Mouse (Mus musculus) forebrain, embryonic 13.5 days (tissue): ENCODE measurements around the gene Prpf6. TPM values are rescaled to one million over a fixed set of nuclear protein-coding genes. Genes with fewer than 3 reads are reported as not detected.
A peak's percentile ranks its signal among the peaks of the same experiment; 100 is the strongest.

Source experiments
- ATAC-seq: fragments of 200-750 bp; cut with Nextera tagmentation; 2 replicates; pipeline ENCODE4 v1.8.0; 2017
- H3K27ac ChIP-seq: fragments of 300-500 bp; sonication (generic); 2 replicates; pipeline ENCODE4 v1.5.1; 2015; ENCODE audit warnings: inconsistent platforms, mild to moderate bottlenecking, moderate library complexity
- H3K27me3 ChIP-seq: fragments of 300-500 bp; sonication (generic); 2 replicates; pipeline ENCODE4 v1.6.1; 2015; ENCODE audit warnings: mild to moderate bottlenecking, inconsistent platforms
- H3K36me3 ChIP-seq: fragments of 300-500 bp; sonication (generic); 2 replicates; pipeline ENCODE4 v1.6.1; 2015; ENCODE audit warnings: mild to moderate bottlenecking, inconsistent platforms; ENCODE audit not compliant: poor library complexity, severe bottlenecking
- H3K4me1 ChIP-seq: fragments of 300-500 bp; sonication (generic); 2 replicates; pipeline ENCODE4 v1.6.1; 2015; ENCODE audit warnings: inconsistent platforms
- H3K4me2 ChIP-seq: fragments of 300-500 bp; sonication (generic); 2 replicates; pipeline ENCODE4 v1.6.1; 2015; ENCODE audit warnings: inconsistent platforms, mild to moderate bottlenecking, moderate library complexity
- H3K4me3 ChIP-seq: fragments of 300-500 bp; sonication (generic); 2 replicates; pipeline ENCODE4 v1.5.1; 2015; ENCODE audit warnings: mild to moderate bottlenecking, inconsistent platforms
- H3K9ac ChIP-seq: fragments of 300-500 bp; sonication (generic); 2 replicates; pipeline ENCODE4 v1.6.1; 2015; ENCODE audit warnings: mild to moderate bottlenecking, inconsistent platforms
- H3K9me3 ChIP-seq: fragments of 300-500 bp; sonication (generic); replicated peaks from 2 replicates; pipeline ENCODE4 v1.6.1; 2016; ENCODE audit warnings: inconsistent platforms
- WGBS: fragments of 180-500 bp; shearing (Covaris S2); methylation state at CpG from one replicate; pipeline ENCODE4 v1.1.7; 2015; 5-methylcytosine and 5-hydroxymethylcytosine counted together
- polyA plus RNA-seq: library from polyadenylated mRNA; unstranded; fragments of >200 nt; fragmentation: Nextera tagmentation; extraction: Ambion mirVana; gene quantifications from 2 replicates; pipeline ENCODE4 v1.2.1, GENCODE M21; 2015

Prpf6 gene
- polyA plus RNA-seq, 1 experiment from 2014 or later, result 67.9 TPM

- H3K27ac ChIP-seq, result no peak overlapping the region
- no peak overlapping the region for H3K4me3 ChIP-seq
- H3K9ac ChIP-seq, result no peak overlapping the region
- peaks cover 53% of the 10 kb centered on the region for H3K36me3 ChIP-seq
- ATAC-seq, result no peak
- H3K4me2 ChIP-seq, result peak overlapping the region; percentile 92; the same call in 1 of the 2 replicates
- H3K27me3 ChIP-seq, result no peaks in the 10 kb centered on the region
- H3K4me1 ChIP-seq, result peaks cover 21% of the 10 kb centered on the region
- WGBS, result 97% methylated on average over 5 of the region's 5 CpGs
- no peaks in the 10 kb centered on the region for H3K9me3 ChIP-seq
These were observed 1.2 kb upstream of the Prpf6 start for GRCm38 (mm10) chr2:181590471-181590870.

GRCm38 (mm10) chr2:181592231-181593041 is 768 bp downstream of the Prpf6 start, which contains the start of gene Zfp512b:
Gene Zfp512b (minus strand): TSS chr2:181592803.
- ATAC-seq, result peak; percentile 90
- Histone ChIP-seq H3K9ac (peak within 1 kb of the TSS; percentile 92), H3K27ac (peak within 1 kb of the TSS; percentile 85), H3K4me1 (peaks cover 26% of the 10 kb centered on the region), H3K36me3 (peaks cover 46% of the 10 kb centered on the region), H3K9me3 (no peaks in the 10 kb centered on the region), H3K27me3 (no peaks in the 10 kb centered on the region), H3K4me3 (peak within 1 kb of the TSS; percentile 96), H3K4me2 (peak within 1 kb of the TSS; percentile 92)
- under 1% methylated on average over 90 of the region's 97 CpGs for WGBS

GRCm38 (mm10) chr2:181593042-181593421 is 1.4 kb downstream of the Prpf6 start:
- H3K27ac ChIP-seq, result peak overlapping the region; percentile 85
- H3K4me1 ChIP-seq, result peaks cover 32% of the 10 kb centered on the region
- H3K9ac ChIP-seq, result peak overlapping the region; percentile 92
- H3K27me3 ChIP-seq, result no peaks in the 10 kb centered on the region
- peak overlapping the region; percentile 92 for H3K4me2 ChIP-seq
- H3K4me3 ChIP-seq, result peak overlapping the region; percentile 96
- H3K9me3 ChIP-seq, result no peaks in the 10 kb centered on the region
- 6% methylated on average over 6 of the region's 6 CpGs for WGBS
- peaks cover 40% of the 10 kb centered on the region for H3K36me3 ChIP-seq
- peak; percentile 23 for ATAC-seq

GRCm38 (mm10) chr2:181593937-181594336 is 2.3 kb downstream of the Prpf6 start:
- ATAC-seq, result no peak
- Histone ChIP-seq H3K27me3 (no peaks in the 10 kb centered on the region), H3K9ac (no peak overlapping the region), H3K4me2 (no peak overlapping the region), H3K4me3 (no peak overlapping the region), H3K4me1 (peaks cover 37% of the 10 kb centered on the region), H3K9me3 (no peaks in the 10 kb centered on the region), H3K27ac (no peak overlapping the region), H3K36me3 (peaks cover 31% of the 10 kb centered on the region)

- Histone ChIP-seq H3K27ac (no peak overlapping the region), H3K9ac (no peak overlapping the region), H3K36me3 (peaks cover 20% of the 10 kb centered on the region), H3K27me3 (no peaks in the 10 kb centered on the region), H3K4me1 (peaks cover 38% of the 10 kb centered on the region), H3K4me3 (no peak overlapping the region), H3K9me3 (no peaks in the 10 kb centered on the region), H3K4me2 (no peak overlapping the region)
- WGBS, result 74% methylated on average over 4 of the region's 4 CpGs
- ATAC-seq, result no peak
These were observed 3.5 kb downstream of the Prpf6 start for GRCm38 (mm10) chr2:181594946-181595696.

- Histone ChIP-seq H3K4me3 (no peak overlapping the region), H3K36me3 (peaks cover 16% of the 10 kb centered on the region), H3K27ac (no peak overlapping the region), H3K9me3 (no peaks in the 10 kb centered on the region), H3K4me2 (no peak overlapping the region), H3K4me1 (peaks cover 36% of the 10 kb centered on the region), H3K9ac (no peak overlapping the region), H3K27me3 (no peaks in the 10 kb centered on the region)
- no peak for ATAC-seq
- 68% methylated on average over 6 of the region's 6 CpGs for WGBS
These were observed 4.7 kb downstream of the Prpf6 start for GRCm38 (mm10) chr2:181596221-181596960.

GRCm38 (mm10) chr2:181597378-181598061 is 5.9 kb downstream of the Prpf6 start:
- Histone ChIP-seq H3K9me3 (no peaks in the 10 kb centered on the region), H3K27me3 (no peaks in the 10 kb centered on the region), H3K36me3 (peaks cover 16% of the 10 kb centered on the region), H3K4me2 (peak overlapping the region; percentile 83), H3K9ac (no peak overlapping the region), H3K27ac (no peak overlapping the region), H3K4me1 (peaks cover 39% of the 10 kb centered on the region), H3K4me3 (peak overlapping the region; percentile 55; the same call in 1 of the 2 replicates)
- WGBS, result 75% methylated on average over 7 of the region's 7 CpGs
- no peak for ATAC-seq

- Histone ChIP-seq H3K27ac (peak within 1 kb of the TSS; percentile 82), H3K4me1 (peaks cover 39% of the 10 kb centered on the region), H3K9me3 (no peaks in the 10 kb centered on the region), H3K4me2 (peak within 1 kb of the TSS; percentile 83), H3K27me3 (no peaks in the 10 kb centered on the region), H3K9ac (peak within 1 kb of the TSS; percentile 80), H3K36me3 (peaks cover 16% of the 10 kb centered on the region), H3K4me3 (peak within 1 kb of the TSS; percentile 55)
- peak; percentile 41 for ATAC-seq
- under 1% methylated on average over 69 of the region's 71 CpGs for WGBS
These were observed 7.0 kb downstream of the Prpf6 start, which contains the start of gene Samd10 for GRCm38 (mm10) chr2:181598454-181599351. Gene Samd10 (minus strand): TSS chr2:181599212.

GRCm38 (mm10) chr2:181600226-181600758 is 8.6 kb downstream of the Prpf6 start:
- Histone ChIP-seq H3K9me3 (no peaks in the 10 kb centered on the region), H3K27ac (peak overlapping the region; percentile 51; the same call in 1 of the 2 replicates)
- 70% methylated on average over 6 of the region's 6 CpGs for WGBS

More at GRCm38 (mm10) chr2:181600226-181600758, 8.6 kb downstream of the Prpf6 start:
- H3K4me3 ChIP-seq, result peak overlapping the region; percentile 88
- H3K27me3 ChIP-seq, result no peaks in the 10 kb centered on the region
- peaks cover 15% of the 10 kb centered on the region for H3K36me3 ChIP-seq
- H3K4me2 ChIP-seq, result peak overlapping the region; percentile 75
- H3K4me1 ChIP-seq, result peaks cover 39% of the 10 kb centered on the region
- ATAC-seq, result no peak
- peak overlapping the region; percentile 89; the same call in 1 of the 2 replicates for H3K9ac ChIP-seq
